Mouse (Mus musculus): ENCODE results near the gene Fam131a. TPM values are rescaled to one million over a fixed set of nuclear protein-coding genes. Genes with fewer than 3 reads are reported as not detected.
A peak's percentile ranks its signal among the peaks of the same experiment; 100 is the strongest.

The Fam131a gene
- total RNA-seq, 2 experiments from 2014 or later = 445 to 503 TPM

DNA sequence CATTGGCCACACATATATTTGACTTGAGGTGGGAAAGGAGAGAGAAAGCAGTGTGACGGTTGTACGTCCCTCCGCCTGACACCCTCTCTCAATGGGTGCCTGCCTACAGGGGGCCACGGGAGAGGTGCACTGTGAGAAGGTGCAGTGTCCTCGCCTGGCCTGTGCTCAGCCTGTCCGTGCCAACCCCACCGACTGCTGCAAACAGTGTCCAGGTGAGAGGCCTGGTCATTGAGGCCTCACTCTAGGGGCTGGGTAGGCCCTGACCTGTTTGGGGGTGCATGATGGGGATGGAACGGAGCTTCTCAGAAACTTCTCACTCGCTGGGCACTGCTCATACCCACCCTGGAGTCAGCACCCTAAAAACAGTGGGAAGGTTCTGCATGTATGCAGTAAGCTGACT is 46.8 kb downstream of the Fam131a start:
- no peak for DNase-seq (ENCODE audit: low spot score in 2 of 2)

DNA sequence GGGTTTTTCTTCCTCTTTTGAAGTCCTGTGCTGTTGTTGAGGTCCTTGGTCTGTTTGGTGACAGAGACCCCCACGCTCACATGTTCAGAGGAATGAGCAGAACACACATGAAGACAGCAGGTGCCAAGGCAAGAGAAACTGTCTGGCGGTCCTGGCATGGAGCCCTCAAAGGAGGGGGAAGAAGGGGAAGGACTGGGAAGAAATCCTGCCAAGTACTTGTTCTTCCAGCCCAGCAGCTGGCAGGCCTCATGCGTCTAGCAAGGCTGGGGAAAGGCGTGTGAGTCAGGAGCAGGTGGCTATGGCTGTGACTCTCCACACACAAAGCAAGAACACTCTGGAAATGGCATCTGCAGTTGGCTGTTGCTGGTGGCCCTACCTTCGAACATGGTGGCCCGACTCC is 53.6 kb downstream of the Fam131a start:
- DNase-seq (ENCODE audit: low spot score in 2 of 2) = peak; percentile 75 to 76

DNA sequence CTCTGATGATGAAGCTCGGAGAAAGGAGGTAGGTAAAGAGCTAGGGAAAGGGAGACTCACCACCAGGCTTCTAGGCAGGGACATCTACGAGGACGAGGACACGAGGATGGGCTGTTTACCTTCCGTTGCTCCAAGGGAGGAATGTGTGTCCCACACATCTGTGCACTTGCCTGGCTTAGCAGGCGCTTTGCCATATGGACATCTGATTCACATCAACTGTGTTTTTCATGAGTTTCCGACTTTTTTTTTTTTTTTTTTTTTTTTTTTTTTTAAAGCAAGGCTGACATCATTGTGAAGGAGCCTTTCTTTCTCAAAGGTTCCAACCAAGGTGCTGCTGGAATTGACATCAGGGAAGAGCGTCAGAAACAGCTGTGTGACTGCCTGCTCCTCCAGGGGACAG is 57.5 kb downstream of the Fam131a start:
- peak in 1 of 2 experiments; percentile 37 for DNase-seq (ENCODE audit: low spot score in 2 of 2)

Other genes with a start within 250 kb of the Fam131a start
- gene Eif2b5, start 194.4 kb upstream of the Fam131a start, total RNA-seq (2021) = 10 to 100 TPM; 54.3 to 54.7 TPM
- 10 to 100 TPM; 51.9 to 55.7 TPM for gene Dvl3, start 176.3 kb upstream of the Fam131a start, total RNA-seq (2021)
- 100 to 1,000 TPM; 702 to 704 TPM for gene Ap2m1, start 157.8 kb upstream of the Fam131a start, total RNA-seq (2021)
- gene Abcf3, start 144.7 kb upstream of the Fam131a start, total RNA-seq (2021) = 100 to 1,000 TPM; 100 TPM
- 10 to 100 TPM; 21.2 to 23.7 TPM for gene Vwa5b2, start 103.8 kb upstream of the Fam131a start, total RNA-seq (2021)
- 1 to 10 TPM; 2.4 to 2.8 TPM for gene Eef1akmt4, start 81.6 kb upstream of the Fam131a start, total RNA-seq (2021)
- gene Gm49333, start 81.6 kb upstream of the Fam131a start, total RNA-seq (2021) = not detected
- 10 to 100 TPM; 11.7 to 12.9 TPM for gene Alg3, start 81.5 kb upstream of the Fam131a start, total RNA-seq (2021)
- 10 to 100 TPM; 82.8 to 87.9 TPM for gene Camk2n2, start 72.0 kb upstream of the Fam131a start, total RNA-seq (2021)
- 10 to 100 TPM; 24.6 to 27.1 TPM for gene Ece2, start 63.4 kb upstream of the Fam131a start, total RNA-seq (2021)
- gene Psmd2, start 41.6 kb upstream of the Fam131a start, total RNA-seq (2021) = 100 to 1,000 TPM; 206 to 212 TPM
- gene Eif4g1, start 24.9 kb upstream of the Fam131a start, total RNA-seq (2021) = 100 to 1,000 TPM; 278 to 283 TPM
- gene Polr2h, start 24.4 kb downstream of the Fam131a start, total RNA-seq (2021) = 10 to 100 TPM; 21.5 to 26.2 TPM
- gene Clcn2, start 24.5 kb downstream of the Fam131a start, total RNA-seq (2021) = 10 to 100 TPM; 73.3 to 75.5 TPM
- gene Chrd, start 39.9 kb downstream of the Fam131a start, total RNA-seq (2021) = 10 to 100 TPM; 87.9 to 90.5 TPM
- gene Thpo, start 41.3 kb downstream of the Fam131a start, total RNA-seq (2021) = 10 to 100 TPM; 12.6 to 13.4 TPM

Data from layer of hippocampus, adult 18-20 months (tissue).